Mouse (Mus musculus): Measurements from ENCODE around the gene Col4a1. TPM values are rescaled to one million over a fixed set of nuclear protein-coding genes. Genes with fewer than 3 reads are reported as not detected.

The Col4a1 gene
- polyA plus RNA-seq, 1 experiment from 2014 or later = 213 TPM

DNA sequence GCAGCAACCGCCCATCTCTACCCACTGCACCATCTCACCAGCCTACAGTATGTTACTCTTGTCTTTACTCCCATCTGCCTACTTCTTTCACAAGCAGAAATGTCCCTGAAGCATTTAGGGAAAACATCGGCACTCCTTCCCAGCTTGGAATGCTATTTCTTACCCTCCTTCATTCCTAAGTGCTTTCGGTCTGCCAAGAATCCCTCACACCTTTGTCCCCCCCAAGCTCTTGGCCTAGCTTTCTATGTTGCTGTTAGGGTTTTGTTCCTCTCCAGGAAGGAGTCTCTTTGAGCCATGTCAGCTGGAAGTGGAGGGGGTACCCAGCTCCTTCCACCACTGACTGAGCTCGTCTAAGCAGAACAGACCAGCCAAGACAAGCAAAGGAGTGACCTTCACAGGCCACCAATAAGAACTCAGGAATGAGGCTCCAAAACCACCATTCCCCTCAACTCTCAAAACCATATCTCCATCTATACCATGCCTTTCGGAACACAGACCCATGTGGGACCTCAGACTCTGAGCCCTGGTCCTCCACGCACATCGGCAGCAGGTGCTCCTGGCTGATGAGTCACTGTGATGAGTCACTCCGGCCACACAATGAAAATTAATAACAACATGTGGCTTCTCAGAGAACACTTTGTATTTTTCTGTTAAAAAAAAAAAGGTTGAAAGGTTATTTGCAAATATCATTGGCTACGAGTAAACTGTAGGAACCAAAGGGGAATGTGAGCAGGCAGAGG lies 156.9 kb downstream of the Col4a1 start:
- no peaks in the 10 kb centered on the region for H3K36me3 ChIP-seq (ENCODE audit: control insufficient read depth, insufficient read depth)

DNA sequence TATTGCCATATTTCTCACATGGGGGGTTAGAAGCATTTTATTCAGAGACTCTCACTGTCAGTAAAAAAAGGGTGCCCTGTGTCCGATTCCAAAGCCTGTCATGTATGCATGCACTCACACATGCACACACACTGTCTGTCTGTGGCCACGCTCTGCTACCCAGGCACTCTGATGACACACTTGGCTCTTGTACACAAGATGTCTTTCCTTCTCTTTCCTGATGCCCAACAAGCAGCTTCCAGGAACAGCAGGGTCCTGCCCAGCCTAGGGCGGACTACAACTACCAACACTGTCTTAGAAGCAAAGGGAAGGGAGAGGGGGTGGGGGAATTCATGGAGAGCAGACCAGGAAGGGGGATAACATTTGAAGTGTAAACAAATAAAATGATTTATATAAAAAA lies 162.4 kb downstream of the Col4a1 start:
- Histone ChIP-seq H3K9ac (ENCODE audit: low read length) (no peak overlapping the region), H3K4me1 (ENCODE audit: control insufficient read depth, insufficient read depth, low read length) (no peaks in the 10 kb centered on the region), H3K4me3 (ENCODE audit: low read length) (no peak overlapping the region), H3K9me3 (replicated peaks; ENCODE audit: control insufficient read depth, low read length) (no peaks in the 10 kb centered on the region), H3K27ac (ENCODE audit: low read length) (no peak overlapping the region), H3K27me3 (ENCODE audit: control insufficient read depth, insufficient read depth, low read length) (no peaks in the 10 kb centered on the region), H3K4me2 (ENCODE audit: low read depth, low read length) (no peak overlapping the region), H3K36me3 (ENCODE audit: control insufficient read depth, insufficient read depth) (no peaks in the 10 kb centered on the region)
- 87% methylated on average over 3 of the region's 3 CpGs for WGBS
- ATAC-seq (replicated peaks; ENCODE audit: extremely low read depth, insufficient read depth, low FRiP score) = no peak

More for the DNA sequence above, 156.9 kb downstream of the Col4a1 start:
- Histone ChIP-seq H3K9ac (ENCODE audit: low read length) (no peak overlapping the region), H3K27ac (ENCODE audit: low read length) (no peak overlapping the region), H3K27me3 (ENCODE audit: control insufficient read depth, insufficient read depth, low read length) (no peaks in the 10 kb centered on the region), H3K9me3 (replicated peaks; ENCODE audit: control insufficient read depth, low read length) (0 out of 2 replicates have a peak, but pooled peaks cover 4% of the 10 kb centered on the region), H3K4me3 (ENCODE audit: low read length) (no peak overlapping the region), H3K4me1 (ENCODE audit: control insufficient read depth, insufficient read depth, low read length) (no peaks in the 10 kb centered on the region), H3K4me2 (ENCODE audit: low read depth, low read length) (no peak overlapping the region)
- 68% methylated on average over 9 of the region's 9 CpGs for WGBS
- no peak for ATAC-seq (replicated peaks; ENCODE audit: extremely low read depth, insufficient read depth, low FRiP score)

DNA sequence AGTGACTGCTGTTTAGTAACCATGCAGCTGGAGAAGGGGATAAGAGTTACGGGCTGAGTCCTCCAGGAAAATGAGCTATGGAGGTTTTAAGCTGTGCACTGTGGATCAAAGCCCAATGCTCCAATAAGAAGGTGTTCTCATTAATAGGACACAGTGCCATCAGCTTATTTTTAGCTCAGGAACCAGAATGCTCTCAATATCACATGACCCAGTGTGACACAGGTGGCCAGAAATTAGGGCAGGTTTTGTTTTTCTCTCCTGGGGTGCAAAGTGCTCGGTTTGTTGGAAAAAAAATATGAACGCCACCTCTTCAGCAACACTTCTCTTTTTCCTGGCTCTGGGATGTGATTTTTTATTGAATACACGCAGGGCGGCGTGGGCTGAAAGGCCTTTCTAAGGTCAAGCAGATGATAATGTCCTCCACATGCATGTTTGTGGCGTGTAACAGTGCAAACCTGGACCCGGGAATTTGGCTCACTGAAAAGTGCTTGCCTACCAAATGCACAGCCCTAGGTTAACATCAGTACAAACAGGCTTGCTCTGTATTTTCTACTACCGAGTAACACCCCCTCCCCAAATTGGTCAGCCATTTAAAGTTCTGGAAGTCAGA lies 163.3 kb downstream of the Col4a1 start:
- ATAC-seq (replicated peaks; ENCODE audit: extremely low read depth, insufficient read depth, low FRiP score) = no peak
- Histone ChIP-seq H3K36me3 (ENCODE audit: control insufficient read depth, insufficient read depth) (no peaks in the 10 kb centered on the region), H3K9me3 (replicated peaks; ENCODE audit: control insufficient read depth, low read length) (no peaks in the 10 kb centered on the region), H3K27me3 (ENCODE audit: control insufficient read depth, insufficient read depth, low read length) (no peaks in the 10 kb centered on the region), H3K27ac (ENCODE audit: low read length) (no peak overlapping the region), H3K4me1 (ENCODE audit: control insufficient read depth, insufficient read depth, low read length) (no peaks in the 10 kb centered on the region), H3K4me2 (ENCODE audit: low read depth, low read length) (no peak overlapping the region), H3K4me3 (ENCODE audit: low read length) (no peak overlapping the region), H3K9ac (ENCODE audit: low read length) (no peak overlapping the region)
- 82% methylated on average over 9 of the region's 9 CpGs for WGBS

DNA sequence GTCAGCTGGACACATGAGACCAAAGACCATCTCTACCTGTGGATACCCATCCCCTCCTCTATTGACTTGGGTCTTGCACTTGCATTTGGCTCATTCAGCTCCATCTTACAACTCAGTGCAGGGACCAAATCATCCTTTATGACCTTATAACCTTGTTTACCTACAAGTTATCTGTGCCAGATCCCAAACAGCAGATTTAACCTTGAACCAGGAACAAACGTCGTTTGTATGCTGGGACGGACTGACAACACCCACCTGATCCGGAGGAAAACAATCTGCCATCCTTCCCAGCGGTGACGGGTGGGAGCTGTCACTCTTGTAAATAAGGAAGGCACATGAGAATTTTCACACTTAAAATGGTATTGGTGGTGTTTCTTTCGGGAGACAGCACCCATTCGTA lies 163.8 kb downstream of the Col4a1 start:
- Histone ChIP-seq H3K27me3 (ENCODE audit: control insufficient read depth, insufficient read depth, low read length) (no peaks in the 10 kb centered on the region), H3K4me1 (ENCODE audit: control insufficient read depth, insufficient read depth, low read length) (no peaks in the 10 kb centered on the region), H3K4me2 (ENCODE audit: low read depth, low read length) (no peak overlapping the region), H3K4me3 (ENCODE audit: low read length) (no peak overlapping the region), H3K27ac (ENCODE audit: low read length) (no peak overlapping the region), H3K36me3 (ENCODE audit: control insufficient read depth, insufficient read depth) (no peaks in the 10 kb centered on the region), H3K9ac (ENCODE audit: low read length) (no peak overlapping the region), H3K9me3 (replicated peaks; ENCODE audit: control insufficient read depth, low read length) (no peaks in the 10 kb centered on the region)
- WGBS = 80% methylated on average over 8 of the region's 8 CpGs
- ATAC-seq (replicated peaks; ENCODE audit: extremely low read depth, insufficient read depth, low FRiP score) = no peak

Other genes starting within 250 kb of the Col4a1 start
- 80.1 and 105 TPM in 2 replicates for gene Col4a2, start within 50 bp of the Col4a1 start, polyA plus RNA-seq (2015; fragmentation: Nextera tagmentation; extraction: Ambion mirVana)
- 44.7 and 47.8 TPM in 2 replicates for gene Rab20, start 165.9 kb upstream of the Col4a1 start, polyA plus RNA-seq (2015; fragmentation: Nextera tagmentation; extraction: Ambion mirVana)
- 90.8 and 93.1 TPM in 2 replicates for gene Naxd, start 184.7 kb upstream of the Col4a1 start, polyA plus RNA-seq (2015; fragmentation: Nextera tagmentation; extraction: Ambion mirVana)
- gene Cars2, start 238.0 kb upstream of the Col4a1 start, polyA plus RNA-seq (2015; fragmentation: Nextera tagmentation; extraction: Ambion mirVana) = 33.2 and 36.0 TPM in 2 replicates
- gene Ing1, start 242.7 kb upstream of the Col4a1 start, polyA plus RNA-seq (2015; fragmentation: Nextera tagmentation; extraction: Ambion mirVana) = 26.3 and 29.1 TPM in 2 replicates